Mouse (Mus musculus) C2C12 (cell line): ENCODE data around the gene Mfsd13b. TPM values are rescaled to one million over a fixed set of nuclear protein-coding genes. Genes with fewer than 3 reads are reported as not detected.

ENCODE experiments used
- H3K27me3 ChIP-seq: one replicate; pipeline ENCODE4 v1.6.1; 2011; ENCODE audit not compliant: control insufficient read depth, insufficient read depth, insufficient read length
- H3K36me3 ChIP-seq: one replicate; pipeline ENCODE4 v1.6.1; 2011; ENCODE audit not compliant: control insufficient read depth, insufficient read depth
- H3K4me3 ChIP-seq: one replicate; pipeline ENCODE4 v1.5.1; 2011; ENCODE audit warnings: mild to moderate bottlenecking, control low read depth; ENCODE audit not compliant: poor library complexity, insufficient read depth, severe bottlenecking
- H3K79me2 ChIP-seq: one replicate; pipeline ENCODE4 v1.6.1; 2011; ENCODE audit not compliant: control insufficient read depth, insufficient read depth
- H3K79me3 ChIP-seq: one replicate; pipeline ENCODE4 v1.6.1; 2011; ENCODE audit warnings: low read depth, control low read depth
- H3ac ChIP-seq: one replicate; pipeline ENCODE3; 2011; ENCODE audit warnings: low read depth; ENCODE audit not compliant: control insufficient read depth, insufficient read length
- CEBPB ChIP-seq: IDR thresholded peaks from one replicate; pipeline ENCODE4 v1.6.1; 2011; ENCODE audit warnings: low read depth, mild to moderate bottlenecking, control low read depth, moderate library complexity
- CTCF ChIP-seq: IDR thresholded peaks from one replicate; pipeline ENCODE4 v1.5.1; 2011; ENCODE audit not compliant: control insufficient read depth, insufficient read depth, insufficient read length
- FOSL1 ChIP-seq: IDR thresholded peaks from one replicate; pipeline ENCODE4 v1.8.0; 2011; ENCODE audit warnings: mild to moderate bottlenecking, low read length; ENCODE audit not compliant: poor library complexity, insufficient read depth, severe bottlenecking
- MAX ChIP-seq: IDR thresholded peaks from one replicate; pipeline ENCODE4 v1.6.1; 2011; ENCODE audit warnings: mild to moderate bottlenecking, control low read depth
- MYOD1 ChIP-seq: IDR thresholded peaks from one replicate; pipeline ENCODE4 v1.6.1; 2011; ENCODE audit warnings: low read depth; ENCODE audit not compliant: control insufficient read depth, insufficient read length
- MYOG ChIP-seq: IDR thresholded peaks from one replicate; pipeline ENCODE4 v1.6.1; 2011; ENCODE audit not compliant: control insufficient read depth, insufficient read length; ENCODE audit errors: extremely low read depth
- USF1 ChIP-seq: IDR thresholded peaks from one replicate; pipeline ENCODE4 v1.6.1; 2011; ENCODE audit warnings: low read depth, mild to moderate bottlenecking, control low read depth, moderate library complexity
- polyA plus RNA-seq: library from polyadenylated mRNA; unstranded; fragments of >200 nt; fragmentation: generic; extraction: Trizol; gene quantifications from one replicate; pipeline ENCODE4 v1.2.1, GENCODE M21; 2012; ENCODE audit warnings: missing spikeins

Mfsd13b gene
- polyA plus RNA-seq, 1 experiment: not detected

DNA sequence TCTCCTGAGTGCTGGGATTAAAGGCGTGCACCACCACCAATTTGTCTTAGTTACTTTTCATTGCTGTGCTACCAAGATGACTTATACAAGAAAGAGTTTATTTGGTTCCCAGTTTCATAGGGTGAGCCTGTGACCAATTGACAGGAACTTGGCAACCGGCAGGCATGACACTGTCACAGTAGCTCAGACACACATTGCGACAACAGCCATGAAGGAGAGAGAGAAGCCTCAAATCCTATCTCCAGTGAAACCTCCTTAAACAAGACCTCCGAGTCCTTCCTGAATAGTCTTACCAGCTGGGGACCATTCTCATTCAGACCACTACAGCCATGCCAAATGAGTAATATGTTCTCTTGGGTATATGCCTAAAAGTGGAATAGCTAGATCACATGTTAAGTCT lies 70.8 kb downstream of the Mfsd13b start:
- H3K36me3 ChIP-seq: peaks cover 27% of the 10 kb centered on the region
- H3K79me2 ChIP-seq: peaks cover 12% of the 10 kb centered on the region

GRCm38 (mm10) chr7:121059477-121060218 lies 77.3 kb downstream of the Mfsd13b start:
- TF ChIP-seq CEBPB: no peak
- no peak for TF ChIP-seq MYOD1
- TF ChIP-seq USF1: no peak
- TF ChIP-seq MYOG: no peak
- TF ChIP-seq CTCF: no peak
- no peak for TF ChIP-seq MAX
- no peak for TF ChIP-seq FOSL1
- peaks cover 16% of the 10 kb centered on the region for H3K36me3 ChIP-seq
- no peaks in the 10 kb centered on the region for H3K27me3 ChIP-seq
- no peak overlapping the region for H3ac ChIP-seq
- peaks cover 11% of the 10 kb centered on the region for H3K79me2 ChIP-seq
- no peak overlapping the region for H3K4me3 ChIP-seq
- peaks cover 2% of the 10 kb centered on the region for H3K79me3 ChIP-seq

More for the DNA sequence above, 70.8 kb downstream of the Mfsd13b start:
- TF ChIP-seq FOSL1 (no peak), CEBPB (no peak), USF1 (no peak), MAX (no peak), MYOD1 (no peak), CTCF (no peak), MYOG (no peak)
- peaks cover 7% of the 10 kb centered on the region for H3K79me3 ChIP-seq
- no peak overlapping the region for H3ac ChIP-seq
- H3K27me3 ChIP-seq: no peaks in the 10 kb centered on the region
- no peak overlapping the region for H3K4me3 ChIP-seq

DNA sequence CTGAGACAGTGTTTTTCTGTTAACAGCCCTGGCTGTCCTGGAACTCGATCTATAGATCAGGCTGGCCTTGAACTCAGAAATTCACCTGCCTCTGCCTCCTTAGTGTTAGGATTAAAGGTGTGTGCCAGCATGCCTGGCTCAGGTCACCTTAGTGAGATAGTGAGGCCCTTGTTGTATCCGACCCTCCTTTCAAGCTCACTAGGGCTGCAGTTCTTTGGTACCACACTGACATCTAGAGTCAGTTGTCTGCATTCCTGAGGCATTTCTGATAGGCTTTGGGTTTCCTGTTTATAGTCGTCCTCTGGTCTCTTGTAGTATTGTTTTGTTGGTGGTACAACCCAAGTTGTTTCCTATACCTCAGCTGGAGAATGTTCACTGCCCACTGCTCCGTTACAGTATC lies 82.0 kb downstream of the Mfsd13b start:
- no peaks in the 10 kb centered on the region for H3K27me3 ChIP-seq
- peaks cover 2% of the 10 kb centered on the region for H3K79me3 ChIP-seq
- no peak for TF ChIP-seq CEBPB
- TF ChIP-seq MYOD1: no peak
- no peak for TF ChIP-seq MAX
- TF ChIP-seq MYOG: no peak
- no peak for TF ChIP-seq USF1
- no peak for TF ChIP-seq CTCF
- TF ChIP-seq FOSL1: no peak
- H3K4me3 ChIP-seq: no peak overlapping the region
- no peak overlapping the region for H3ac ChIP-seq
- H3K79me2 ChIP-seq: peaks cover 11% of the 10 kb centered on the region
- peaks cover 14% of the 10 kb centered on the region for H3K36me3 ChIP-seq

Other genes starting within 250 kb of the Mfsd13b start
- gene Vwa3a, start 243.2 kb upstream of the Mfsd13b start, polyA plus RNA-seq: 0.02 TPM
- not detected for gene Gm5737, start 170.1 kb upstream of the Mfsd13b start, polyA plus RNA-seq
- gene Eef2k, start 139.7 kb upstream of the Mfsd13b start, polyA plus RNA-seq: 21.9 TPM
- 15.9 TPM for gene Polr3e, start 64.8 kb upstream of the Mfsd13b start, polyA plus RNA-seq
- gene Cdr2, start 197 bp upstream of the Mfsd13b start, polyA plus RNA-seq: 19.3 TPM
- gene Mettl9, start 51.9 kb downstream of the Mfsd13b start, polyA plus RNA-seq: 50.0 TPM
- gene Igsf6, start 92.1 kb downstream of the Mfsd13b start, polyA plus RNA-seq: 0.04 TPM
- gene Otoa, start 99.1 kb downstream of the Mfsd13b start, polyA plus RNA-seq: 0.12 TPM